Mouse (Mus musculus): ENCODE data around the gene AU040320. TPM values are rescaled to one million over a fixed set of nuclear protein-coding genes. Genes with fewer than 3 reads are reported as not detected.

Gene AU040320
- polyA plus RNA-seq, 2 experiments, result 5.9 to 7.5 TPM

GRCm38 (mm10) chr4:126872717-126873116, 119.4 kb downstream of the AU040320 start:
- Histone ChIP-seq H3K9me3 (ENCODE audit: control insufficient read depth, low read length) (no peaks in the 10 kb centered on the region), H3K9ac (replicated peaks) (no peak overlapping the region), H3K27ac (no peak overlapping the region), H3K4me1 (replicated peaks; ENCODE audit: control insufficient read depth in 2 of 2, insufficient read depth in 2 of 2, low read length in 1 of 2) (no peaks in the 10 kb centered on the region), H3K4me2 (ENCODE audit: low read depth) (no peak overlapping the region), H3K4me3 (ENCODE audit: insufficient read depth in 1 of 2, low read depth in 2 of 2, low read length in 2 of 2) (no peak overlapping the region), H3K27me3 (ENCODE audit: control insufficient read depth, insufficient read depth, low read length) (no peaks in the 10 kb centered on the region), H3K36me3 (replicated peaks; ENCODE audit: control insufficient read depth, insufficient read depth, low read depth) (no peaks in the 10 kb centered on the region; the same call in 1 of the 2 replicates)
- 60% methylated on average over 7 of the region's 7 CpGs for WGBS (ENCODE audit: insufficient replicate concordance)
- TF ChIP-seq CTCF (IDR thresholded peaks at IDR 0.05; ENCODE audit: low read depth) (no peak), EP300 (IDR thresholded peaks at IDR 0.05; ENCODE audit: low read depth) (no peak)
- ATAC-seq (ENCODE audit: insufficient read depth), result no peak
- DNase-seq (ENCODE audit: low read depth in 3 of 3, low spot score in 3 of 3), result no peak

GRCm38 (mm10) chr4:126879560-126880275, 126.4 kb downstream of the AU040320 start:
- H3K4me3 ChIP-seq (ENCODE audit: insufficient read depth in 1 of 2, low read depth in 2 of 2, low read length in 2 of 2), result no peak overlapping the region
- no peak for DNase-seq (ENCODE audit: low read depth in 3 of 3, low spot score in 3 of 3)
- H3K4me2 ChIP-seq (ENCODE audit: low read depth), result no peak overlapping the region
- H3K9ac ChIP-seq (replicated peaks), result no peak overlapping the region
- H3K9me3 ChIP-seq (ENCODE audit: control insufficient read depth, low read length), result no peaks in the 10 kb centered on the region
- H3K27ac ChIP-seq, result no peak overlapping the region
- ATAC-seq (ENCODE audit: insufficient read depth), result no peak
- no peak for TF ChIP-seq CTCF (IDR thresholded peaks at IDR 0.05; ENCODE audit: low read depth)
- no peak for TF ChIP-seq EP300 (IDR thresholded peaks at IDR 0.05; ENCODE audit: low read depth)
- H3K36me3 ChIP-seq (replicated peaks; ENCODE audit: control insufficient read depth, insufficient read depth, low read depth), result peaks cover 2% of the 10 kb centered on the region; the same call in 1 of the 2 replicates
- 69% methylated on average over 5 of the region's 5 CpGs for WGBS (ENCODE audit: insufficient replicate concordance)
- H3K4me1 ChIP-seq (replicated peaks; ENCODE audit: control insufficient read depth in 2 of 2, insufficient read depth in 2 of 2, low read length in 1 of 2), result no peaks in the 10 kb centered on the region
- H3K27me3 ChIP-seq (ENCODE audit: control insufficient read depth, insufficient read depth, low read length), result no peaks in the 10 kb centered on the region

- Histone ChIP-seq H3K4me3 (ENCODE audit: insufficient read depth in 1 of 2, low read depth in 2 of 2, low read length in 2 of 2) (no peak overlapping the region), H3K36me3 (replicated peaks; ENCODE audit: control insufficient read depth, insufficient read depth, low read depth) (peaks cover 6% of the 10 kb centered on the region), H3K4me1 (replicated peaks; ENCODE audit: control insufficient read depth in 2 of 2, insufficient read depth in 2 of 2, low read length in 1 of 2) (no peaks in the 10 kb centered on the region), H3K27ac (no peak overlapping the region), H3K4me2 (ENCODE audit: low read depth) (no peak overlapping the region), H3K9me3 (ENCODE audit: control insufficient read depth, low read length) (no peaks in the 10 kb centered on the region), H3K9ac (replicated peaks) (no peak overlapping the region), H3K27me3 (ENCODE audit: control insufficient read depth, insufficient read depth, low read length) (no peaks in the 10 kb centered on the region)
- ATAC-seq (ENCODE audit: insufficient read depth) (no peak), DNase-seq (ENCODE audit: low read depth in 3 of 3, low spot score in 3 of 3) (no peak)
- TF ChIP-seq EP300 (IDR thresholded peaks at IDR 0.05; ENCODE audit: low read depth) (no peak), CTCF (IDR thresholded peaks at IDR 0.05; ENCODE audit: low read depth) (no peak)
- 86% methylated on average over 5 of the region's 5 CpGs for WGBS (ENCODE audit: insufficient replicate concordance)
Measured at GRCm38 (mm10) chr4:126883602-126884001, 130.3 kb downstream of the AU040320 start.

GRCm38 (mm10) chr4:126885953-126886352, 132.6 kb downstream of the AU040320 start:
- no peak overlapping the region for H3K9ac ChIP-seq (replicated peaks)
- DNase-seq (ENCODE audit: low read depth in 3 of 3, low spot score in 3 of 3) (no peak), ATAC-seq (ENCODE audit: insufficient read depth) (no peak)
- no peak overlapping the region for H3K4me2 ChIP-seq (ENCODE audit: low read depth)
- no peaks in the 10 kb centered on the region for H3K9me3 ChIP-seq (ENCODE audit: control insufficient read depth, low read length)
- peaks cover 11% of the 10 kb centered on the region for H3K36me3 ChIP-seq (replicated peaks; ENCODE audit: control insufficient read depth, insufficient read depth, low read depth)
- no peak overlapping the region for H3K27ac ChIP-seq
- 54% methylated on average over 1 of the region's 1 CpGs for WGBS (ENCODE audit: insufficient replicate concordance)
- H3K4me3 ChIP-seq (ENCODE audit: insufficient read depth in 1 of 2, low read depth in 2 of 2, low read length in 2 of 2), result no peak overlapping the region
- no peaks in the 10 kb centered on the region for H3K4me1 ChIP-seq (replicated peaks; ENCODE audit: control insufficient read depth in 2 of 2, insufficient read depth in 2 of 2, low read length in 1 of 2)
- H3K27me3 ChIP-seq (ENCODE audit: control insufficient read depth, insufficient read depth, low read length), result no peaks in the 10 kb centered on the region
- TF ChIP-seq CTCF (IDR thresholded peaks at IDR 0.05; ENCODE audit: low read depth) (no peak), EP300 (IDR thresholded peaks at IDR 0.05; ENCODE audit: low read depth) (no peak)

- Histone ChIP-seq H3K9me3 (ENCODE audit: control insufficient read depth, low read length) (no peaks in the 10 kb centered on the region), H3K4me2 (ENCODE audit: low read depth) (no peak overlapping the region), H3K4me1 (replicated peaks; ENCODE audit: control insufficient read depth in 2 of 2, insufficient read depth in 2 of 2, low read length in 1 of 2) (no peaks in the 10 kb centered on the region), H3K36me3 (replicated peaks; ENCODE audit: control insufficient read depth, insufficient read depth, low read depth) (peaks cover 9% of the 10 kb centered on the region), H3K27me3 (ENCODE audit: control insufficient read depth, insufficient read depth, low read length) (no peaks in the 10 kb centered on the region), H3K4me3 (ENCODE audit: insufficient read depth in 1 of 2, low read depth in 2 of 2, low read length in 2 of 2) (no peak overlapping the region), H3K27ac (no peak overlapping the region), H3K9ac (replicated peaks) (no peak overlapping the region)
- TF ChIP-seq CTCF (IDR thresholded peaks at IDR 0.05; ENCODE audit: low read depth) (no peak), EP300 (IDR thresholded peaks at IDR 0.05; ENCODE audit: low read depth) (no peak)
- no peak for DNase-seq (ENCODE audit: low read depth in 3 of 3, low spot score in 3 of 3)
- WGBS (ENCODE audit: insufficient replicate concordance), result 64% methylated on average over 8 of the region's 8 CpGs
- no peak for ATAC-seq (ENCODE audit: insufficient read depth)
Measured at GRCm38 (mm10) chr4:126889879-126890278, 136.5 kb downstream of the AU040320 start.

Other genes with a start within 250 kb of the AU040320 start
- gene Ago4, start 220.1 kb upstream of the AU040320 start, polyA plus RNA-seq (2012; rRNA removed), result 0.12 and 0.20 TPM in 2 replicates
- 0.17 and 0.21 TPM in 2 replicates for gene Ago4, start 220.1 kb upstream of the AU040320 start, polyA plus RNA-seq (2014; fragmentation: Nextera tagmentation; extraction: Ambion mirVana)
- 10.2 and 25.4 TPM in 2 replicates for gene Clspn, start 196.6 kb upstream of the AU040320 start, polyA plus RNA-seq (2012; rRNA removed)
- 38.5 and 47.7 TPM in 2 replicates for gene Clspn, start 196.6 kb upstream of the AU040320 start, polyA plus RNA-seq (2014; fragmentation: Nextera tagmentation; extraction: Ambion mirVana)
- 0.38 and 0.48 TPM in 2 replicates for gene 5730409E04Rik, start 143.7 kb upstream of the AU040320 start, polyA plus RNA-seq (2012; rRNA removed)
- gene 5730409E04Rik, start 143.7 kb upstream of the AU040320 start, polyA plus RNA-seq (2014; fragmentation: Nextera tagmentation; extraction: Ambion mirVana), result 0.14 and 0.27 TPM in 2 replicates
- gene Psmb2, start 75.9 kb upstream of the AU040320 start, polyA plus RNA-seq (2012; rRNA removed), result 124 and 129 TPM in 2 replicates
- gene Psmb2, start 75.9 kb upstream of the AU040320 start, polyA plus RNA-seq (2014; fragmentation: Nextera tagmentation; extraction: Ambion mirVana), result 286 and 298 TPM in 2 replicates
- not detected in 2 replicates for gene Tfap2e, start 17.3 kb upstream of the AU040320 start, polyA plus RNA-seq (2012; rRNA removed)
- not detected in 2 replicates for gene Tfap2e, start 17.3 kb upstream of the AU040320 start, polyA plus RNA-seq (2014; fragmentation: Nextera tagmentation; extraction: Ambion mirVana)
- gene Ncdn, start 106 bp upstream of the AU040320 start, polyA plus RNA-seq (2012; rRNA removed), result 5.5 and 5.7 TPM in 2 replicates
- 5.1 and 5.9 TPM in 2 replicates for gene Ncdn, start 106 bp upstream of the AU040320 start, polyA plus RNA-seq (2014; fragmentation: Nextera tagmentation; extraction: Ambion mirVana)
- gene Zmym4, start 214.6 kb downstream of the AU040320 start, polyA plus RNA-seq (2012; rRNA removed), result 2.3 and 2.8 TPM in 2 replicates
- gene Zmym4, start 214.6 kb downstream of the AU040320 start, polyA plus RNA-seq (2014; fragmentation: Nextera tagmentation; extraction: Ambion mirVana), result 2.6 and 3.2 TPM in 2 replicates

Data from liver, embryonic 14.5 days (tissue).